Mouse (Mus musculus) liver, postnatal 0 days (tissue): ENCODE results near the gene Dact3.

Experiments
- CTCF ChIP-seq: sonication (generic); IDR thresholded peaks from 2 replicates; pipeline ENCODE4 v1.5.1; 2016; ENCODE audit warnings: antibody characterized with exemption, low read depth
- EP300 ChIP-seq: IDR thresholded peaks from 2 replicates; pipeline ENCODE4 v1.6.1; 2016; ENCODE audit warnings: antibody characterized with exemption, low read depth, mild to moderate bottlenecking

- no peak for TF ChIP-seq EP300
- TF ChIP-seq CTCF = no peak
Measured at GRCm38 (mm10) chr7:16883162-16883561, 8.0 kb downstream of the Dact3 start.
